Mouse (Mus musculus): ENCODE measurements at regions not wholly inside any gene's neighbourhood (a gene's known extent, or its start where the extent isn't known, plus 50 kb on each side); places are given as distances from the start of the nearest gene placed in this dataset.

- H3K27me3 ChIP-seq (ENCODE audit: insufficient read depth, low read length): no peaks in the 10 kb centered on the region
- WGBS: 94% methylated on average over 2 of the region's 2 CpGs
- no peak overlapping the region for H3K4me3 ChIP-seq (ENCODE audit: low read depth, low read length)
- no peaks in the 10 kb centered on the region for H3K9me3 ChIP-seq (ENCODE audit: low read length)
- H3K27ac ChIP-seq (ENCODE audit: low read depth, low read length): no peak overlapping the region
- H3K36me3 ChIP-seq (ENCODE audit: insufficient read depth, low read length): no peaks in the 10 kb centered on the region
- no peak overlapping the region for H3K9ac ChIP-seq (replicated peaks; ENCODE audit: low read length, poor library complexity, severe bottlenecking)
- no peak overlapping the region for H3K4me2 ChIP-seq (ENCODE audit: low read depth, low read length, poor library complexity, severe bottlenecking)
- no peak for ATAC-seq (ENCODE audit: low FRiP score)
- H3K4me1 ChIP-seq (ENCODE audit: insufficient read depth, low read length): no peaks in the 10 kb centered on the region
- no peak for DNase-seq (ENCODE audit: low spot score)
- no peak for TF ChIP-seq CTCF (IDR thresholded peaks at IDR 0.05)
These were observed 179.1 kb upstream of the Tas2r119 start for GRCm38 (mm10) chr15:31997996-31998395.

GRCm38 (mm10) chr15:31999553-31999952 is 177.5 kb upstream of the Tas2r119 start:
- no peak for TF ChIP-seq CTCF (IDR thresholded peaks at IDR 0.05)
- Histone ChIP-seq H3K4me2 (ENCODE audit: low read depth, low read length, poor library complexity, severe bottlenecking) (no peak overlapping the region), H3K9ac (replicated peaks; ENCODE audit: low read length, poor library complexity, severe bottlenecking) (no peak overlapping the region), H3K4me1 (ENCODE audit: insufficient read depth, low read length) (no peaks in the 10 kb centered on the region; the same call in 1 of the 2 replicates), H3K9me3 (ENCODE audit: low read length) (no peaks in the 10 kb centered on the region), H3K27ac (ENCODE audit: low read depth, low read length) (no peak overlapping the region), H3K36me3 (ENCODE audit: insufficient read depth, low read length) (no peaks in the 10 kb centered on the region), H3K27me3 (ENCODE audit: insufficient read depth, low read length) (no peaks in the 10 kb centered on the region), H3K4me3 (ENCODE audit: low read depth, low read length) (no peak overlapping the region)
- DNase-seq (ENCODE audit: low spot score) (no peak), ATAC-seq (ENCODE audit: low FRiP score) (no peak)
- WGBS: 73% methylated on average over 5 of the region's 5 CpGs

- H3K9me3 ChIP-seq (ENCODE audit: low read length): no peaks in the 10 kb centered on the region
- H3K4me1 ChIP-seq (ENCODE audit: insufficient read depth, low read length): no peaks in the 10 kb centered on the region; the same call in 1 of the 2 replicates
- no peaks in the 10 kb centered on the region for H3K36me3 ChIP-seq (ENCODE audit: insufficient read depth, low read length)
- no peak overlapping the region for H3K9ac ChIP-seq (replicated peaks; ENCODE audit: low read length, poor library complexity, severe bottlenecking)
- DNase-seq (ENCODE audit: low spot score) (peak; percentile 74), ATAC-seq (ENCODE audit: low FRiP score) (peak; percentile 88)
- no peaks in the 10 kb centered on the region for H3K27me3 ChIP-seq (ENCODE audit: insufficient read depth, low read length)
- no peak for TF ChIP-seq CTCF (IDR thresholded peaks at IDR 0.05)
- 42% methylated on average over 2 of the region's 2 CpGs for WGBS
- H3K4me3 ChIP-seq (ENCODE audit: low read depth, low read length): no peak overlapping the region
- no peak overlapping the region for H3K27ac ChIP-seq (ENCODE audit: low read depth, low read length)
- no peak overlapping the region for H3K4me2 ChIP-seq (ENCODE audit: low read depth, low read length, poor library complexity, severe bottlenecking)
These were observed 174.1 kb upstream of the Tas2r119 start for GRCm38 (mm10) chr15:32002950-32003422.

GRCm38 (mm10) chr15:32003489-32003888 is 173.6 kb upstream of the Tas2r119 start:
- Histone ChIP-seq H3K27ac (ENCODE audit: low read depth, low read length) (no peak overlapping the region), H3K4me3 (ENCODE audit: low read depth, low read length) (no peak overlapping the region), H3K36me3 (ENCODE audit: insufficient read depth, low read length) (no peaks in the 10 kb centered on the region), H3K27me3 (ENCODE audit: insufficient read depth, low read length) (no peaks in the 10 kb centered on the region), H3K4me2 (ENCODE audit: low read depth, low read length, poor library complexity, severe bottlenecking) (no peak overlapping the region), H3K9ac (replicated peaks; ENCODE audit: low read length, poor library complexity, severe bottlenecking) (no peak overlapping the region), H3K4me1 (ENCODE audit: insufficient read depth, low read length) (no peaks in the 10 kb centered on the region; the same call in 1 of the 2 replicates), H3K9me3 (ENCODE audit: low read length) (no peaks in the 10 kb centered on the region)
- no peak for ATAC-seq (ENCODE audit: low FRiP score)
- no peak for TF ChIP-seq CTCF (IDR thresholded peaks at IDR 0.05)
- 17% methylated on average over 6 of the region's 6 CpGs for WGBS
- DNase-seq (ENCODE audit: low spot score): no peak

GRCm38 (mm10) chr15:32005986-32006385 is 171.1 kb upstream of the Tas2r119 start:
- WGBS: 40% methylated on average over 5 of the region's 5 CpGs
- H3K9ac ChIP-seq (replicated peaks; ENCODE audit: low read length, poor library complexity, severe bottlenecking): no peak overlapping the region
- DNase-seq (ENCODE audit: low spot score) (no peak), ATAC-seq (ENCODE audit: low FRiP score) (no peak)
- peak; percentile 18; the same call in 1 of the 2 replicates for TF ChIP-seq CTCF (IDR thresholded peaks at IDR 0.05)
- no peaks in the 10 kb centered on the region; the same call in 1 of the 2 replicates for H3K4me1 ChIP-seq (ENCODE audit: insufficient read depth, low read length)
- H3K27me3 ChIP-seq (ENCODE audit: insufficient read depth, low read length): no peaks in the 10 kb centered on the region
- no peaks in the 10 kb centered on the region for H3K9me3 ChIP-seq (ENCODE audit: low read length)
- no peak overlapping the region for H3K27ac ChIP-seq (ENCODE audit: low read depth, low read length)
- no peak overlapping the region for H3K4me2 ChIP-seq (ENCODE audit: low read depth, low read length, poor library complexity, severe bottlenecking)
- no peaks in the 10 kb centered on the region for H3K36me3 ChIP-seq (ENCODE audit: insufficient read depth, low read length)
- H3K4me3 ChIP-seq (ENCODE audit: low read depth, low read length): no peak overlapping the region

- Histone ChIP-seq H3K27ac (ENCODE audit: low read depth, low read length) (no peak overlapping the region), H3K9me3 (ENCODE audit: low read length) (no peaks in the 10 kb centered on the region), H3K27me3 (ENCODE audit: insufficient read depth, low read length) (no peaks in the 10 kb centered on the region), H3K36me3 (ENCODE audit: insufficient read depth, low read length) (no peaks in the 10 kb centered on the region), H3K9ac (replicated peaks; ENCODE audit: low read length, poor library complexity, severe bottlenecking) (no peak overlapping the region), H3K4me2 (ENCODE audit: low read depth, low read length, poor library complexity, severe bottlenecking) (no peak overlapping the region), H3K4me1 (ENCODE audit: insufficient read depth, low read length) (no peaks in the 10 kb centered on the region), H3K4me3 (ENCODE audit: low read depth, low read length) (no peak overlapping the region)
- TF ChIP-seq CTCF (IDR thresholded peaks at IDR 0.05): 0 out of 2 replicates have a peak, but pooled peaks have one; percentile 16
- no peak for ATAC-seq (ENCODE audit: low FRiP score)
- WGBS: 87% methylated on average over 3 of the region's 3 CpGs
- no peak for DNase-seq (ENCODE audit: low spot score)
These were observed 167.3 kb upstream of the Tas2r119 start for GRCm38 (mm10) chr15:32009818-32010217.

Data from midbrain, postnatal 0 days (tissue).